Mouse (Mus musculus) gastrocnemius, postnatal 14 days (tissue): Measurements from ENCODE around the gene Lrrc8c. TPM values are rescaled to one million over a fixed set of nuclear protein-coding genes. Genes with fewer than 3 reads are reported as not detected.
A peak's percentile ranks its signal among the peaks of the same experiment; 100 is the strongest.

Experiments used
- DNase-seq: peaks from one replicate; pipeline ENCODE4 v3.0.0; 2021; ENCODE audit warnings: mixed read lengths
- intact Hi-C: fragments of 180-260 bp; cut with DNase I; formaldehyde crosslinking; loops from one replicate; pipeline ENCODE4 v1.15.1; 2025; ENCODE audit warnings: low total_unique reads
- total RNA-seq, 2 experiments: library from RNA; stranded (reverse); gene quantifications; 2 replicates each; pipeline ENCODE4 v1.2.3; 2021

Lrrc8c gene
- total RNA-seq, 2 experiments from 2014 or later = 15.1 to 17.9 TPM

DNA sequence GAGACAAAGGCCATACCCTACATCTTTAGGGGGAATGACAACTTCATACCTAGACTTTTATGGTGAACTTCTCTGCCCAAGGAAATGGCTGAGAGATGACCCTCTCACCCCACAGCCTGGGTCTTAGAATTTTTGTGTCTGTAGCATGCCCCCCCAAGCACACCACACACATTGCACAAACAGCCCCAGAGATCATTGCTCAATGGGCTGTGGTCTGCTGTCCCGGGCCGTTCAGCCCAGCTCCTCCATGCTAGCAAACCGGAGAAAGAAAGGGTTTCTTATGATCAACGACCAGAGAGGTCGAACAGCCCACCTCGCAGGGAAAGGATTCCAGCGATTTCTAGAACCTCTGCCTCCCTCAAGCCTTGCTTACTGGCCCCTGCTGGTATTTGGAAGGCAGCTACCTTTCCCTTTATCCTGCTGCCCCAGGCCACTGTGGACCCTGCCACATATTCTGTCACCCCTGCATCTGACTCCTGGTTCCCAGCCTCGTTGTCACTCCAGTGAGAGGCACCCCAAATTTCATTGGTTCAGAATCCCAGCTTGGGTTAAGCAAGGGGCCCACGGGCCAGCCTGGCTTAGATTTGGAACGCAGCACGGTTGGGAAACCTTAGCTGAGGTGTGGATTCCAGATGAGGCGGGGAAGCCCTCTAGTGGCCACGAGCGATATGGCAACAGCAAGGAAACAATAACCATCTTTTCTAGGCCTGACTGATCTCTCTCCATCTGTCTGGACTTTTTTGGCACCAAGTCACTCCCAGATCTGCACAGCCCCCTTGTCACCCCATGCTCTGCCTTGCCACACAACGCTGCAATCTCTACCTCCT lies 135.3 kb downstream of the Lrrc8c start:
- peak; percentile 79 for DNase-seq
- intact Hi-C loops = loop anchor here (2.0 to 5.0 kb wide), 2 partner anchors 136 to 247 kb away; partner anchors contain the start of gene Lrrc8c

DNA sequence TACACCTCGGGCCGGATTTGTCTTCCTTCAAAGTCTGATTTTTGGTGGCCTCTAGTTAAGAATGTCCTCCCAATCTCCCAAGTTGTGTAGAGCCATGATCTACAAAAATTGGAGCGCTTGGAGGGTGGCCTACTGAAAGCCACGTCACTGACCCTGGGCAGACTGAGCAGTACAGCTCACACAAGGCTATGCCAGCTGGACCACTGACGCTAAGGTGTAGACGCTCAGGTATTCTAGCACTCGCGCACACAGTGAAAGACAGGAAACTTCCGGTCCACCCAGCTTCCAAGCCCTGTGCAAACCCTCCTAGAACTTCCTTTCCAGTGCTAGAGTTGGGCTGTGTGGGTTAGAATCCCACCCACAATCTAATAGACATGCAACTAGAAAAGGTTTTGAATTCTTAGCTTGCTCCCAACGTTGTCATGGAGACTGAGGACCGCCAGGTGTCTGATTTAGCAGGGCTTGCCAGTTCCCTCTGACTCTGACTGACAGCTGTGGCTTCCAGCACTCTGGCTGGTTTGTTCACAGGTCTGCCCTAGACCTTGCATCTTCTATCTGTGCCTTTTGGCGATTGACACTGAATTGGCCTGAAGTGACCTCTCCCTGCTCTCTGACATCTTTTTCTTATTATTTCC lies 136.0 kb downstream of the Lrrc8c start:
- no peak for DNase-seq
- intact Hi-C loops = loop anchor here (2.0 kb wide), 1 partner anchor 136 kb away; the partner anchor contains the start of gene Lrrc8c

DNA sequence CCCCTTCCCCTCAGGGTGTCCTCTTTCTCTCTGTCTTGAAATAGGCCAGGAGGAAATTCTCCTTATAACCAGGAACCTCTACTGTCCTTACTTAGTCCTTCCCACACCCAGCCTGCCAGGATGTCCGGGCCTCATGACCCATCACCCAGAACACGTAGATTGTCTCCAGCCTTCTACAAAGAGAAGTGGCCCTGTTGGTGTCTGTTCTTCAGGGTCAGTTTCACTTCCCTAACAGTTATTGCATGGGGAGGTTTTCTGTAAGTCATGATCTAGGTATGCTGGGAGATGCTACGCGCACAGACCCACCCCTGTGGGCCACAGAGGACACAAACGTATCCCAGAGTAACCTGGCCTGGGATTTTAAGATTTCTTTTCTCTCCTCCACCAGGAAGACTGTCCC lies 142.7 kb downstream of the Lrrc8c start:
- intact Hi-C loops = no loop called here
- no peak for DNase-seq

Other genes starting within 250 kb of the Lrrc8c start
- not detected for gene Gm43302, start 225.7 kb upstream of the Lrrc8c start, total RNA-seq
- 1 to 10 TPM in 1 of 2 experiments, under 1 TPM in 1; 0.70 to 1.0 TPM for gene Gbp6, start 225.7 kb upstream of the Lrrc8c start, total RNA-seq
- gene Lrrc8b, start 103.6 kb upstream of the Lrrc8c start, total RNA-seq = 1 to 10 TPM; 5.0 to 5.7 TPM
- 1 to 10 TPM; 8.0 to 8.5 TPM for gene Lrrc8d, start 180.6 kb downstream of the Lrrc8c start, total RNA-seq